Mouse (Mus musculus): Measurements from ENCODE around the gene Sema3b.
A peak's percentile ranks its signal among the peaks of the same experiment; 100 is the strongest.
"Not testable (repeated sequence)": the region's sequence is repeated elsewhere in the genome, so short reads cannot be mapped to it uniquely, and the experiment has no call there.

The Sema3b gene

GRCm38 (mm10) chr9:107568331-107569261 is 40.4 kb downstream of the Sema3b start:
- DNase-seq = peak; percentile 86 to 88

- no peak for DNase-seq
Observed at GRCm38 (mm10) chr9:107567702-107568319, 41.2 kb downstream of the Sema3b start, which contains the start of gene Hyal2. Gene Hyal2, plus strand, starts transcription at chr9:107567945.

GRCm38 (mm10) chr9:107566855-107567254 is 42.2 kb downstream of the Sema3b start:
- no peak for DNase-seq

GRCm38 (mm10) chr9:107566041-107566709 is 42.9 kb downstream of the Sema3b start:
- DNase-seq = peak; percentile 89 to 93

- DNase-seq = not testable (repeated sequence)
Observed at GRCm38 (mm10) chr9:107565556-107565955, 43.5 kb downstream of the Sema3b start.

- peak; percentile 94 to 95 for DNase-seq
Observed at GRCm38 (mm10) chr9:107563029-107563581, 45.9 kb downstream of the Sema3b start, which contains the start of gene Tusc2. Gene Tusc2, plus strand, starts transcription at chr9:107563255.

- DNase-seq = no peak
Observed at GRCm38 (mm10) chr9:107556346-107556745, 52.7 kb downstream of the Sema3b start.

- DNase-seq = no peak
Observed at GRCm38 (mm10) chr9:107555701-107556100, 53.3 kb downstream of the Sema3b start.

GRCm38 (mm10) chr9:107555031-107555457 is 54.0 kb downstream of the Sema3b start:
- DNase-seq = no peak

GRCm38 (mm10) chr9:107554319-107554825 is 54.7 kb downstream of the Sema3b start:
- DNase-seq = peak; percentile 96 to 97

- DNase-seq = peak in 1 of 2 experiments; percentile 61
Observed at GRCm38 (mm10) chr9:107553541-107554318, 55.3 kb downstream of the Sema3b start.

GRCm38 (mm10) chr9:107552690-107553393 is 56.2 kb downstream of the Sema3b start:
- no peak for DNase-seq

- no peak for DNase-seq
Observed at GRCm38 (mm10) chr9:107551890-107552355, 57.1 kb downstream of the Sema3b start.

- DNase-seq = peak in 1 of 2 experiments; percentile 42
Observed at GRCm38 (mm10) chr9:107551117-107551889, 57.7 kb downstream of the Sema3b start, which contains the start of gene Rassf1. Gene Rassf1, plus strand, starts transcription at chr9:107551555.

- no peak for DNase-seq
Observed at GRCm38 (mm10) chr9:107550491-107551116, 58.4 kb downstream of the Sema3b start.

GRCm38 (mm10) chr9:107549297-107550074 is 59.5 kb downstream of the Sema3b start:
- DNase-seq = no peak

- no peak for DNase-seq
Observed at GRCm38 (mm10) chr9:107548820-107549219, 60.2 kb downstream of the Sema3b start.

- DNase-seq = no peak
Observed at GRCm38 (mm10) chr9:107547957-107548356, 61.1 kb downstream of the Sema3b start.
